ENCODE assay signal across 28 mouse cellular contexts in genomic region chr12:70464016-70464415, GRCm38 (mm10). TPM values are rescaled to one million over a fixed set of nuclear protein-coding genes. Genes with fewer than 3 reads are reported as not detected.
DNase-seq lines count a peak whose midpoint lies in the region; ATAC-seq lines count a peak whose summit lies in the region.
"Had no signal": no experiment of that assay in that cellular context is flagged by ENCODE, and none has a peak within 500 bp of the region (broad histone marks: within the 10 kb centered on the region; RNA-seq: fewer than 3 reads in every experiment).

No protein-coding gene starts in this region.

- ATAC-seq in midbrain, embryonic 11.5 days (ENCODE audit: low FRiP score) = no peak
- ATAC-seq in midbrain, embryonic 16.5 days = no peak
- ATAC-seq in heart, embryonic 15.5 days (replicated peaks; ENCODE audit: insufficient number of reproducible peaks, insufficient read depth, low FRiP score, low read depth) = peak; percentile 35; the same call in 1 of the 2 replicates
- ATAC-seq: forebrain, postnatal 0 days; intestine, embryonic 16.5 days had no signal

- no peak overlapping the region for H3K9ac ChIP-seq in midbrain, embryonic 11.5 days (ENCODE audit: low read length)
- no peak overlapping the region for H3K9ac ChIP-seq in midbrain, embryonic 16.5 days (ENCODE audit: low read depth, low read length)
- no peak overlapping the region for H3K9ac ChIP-seq in heart, embryonic 15.5 days
- H3K9ac ChIP-seq: embryonic facial prominence, embryonic 15.5 days; forebrain, embryonic 12.5 days; forebrain, postnatal 0 days; hindbrain, embryonic 13.5 days; liver, embryonic 14.5 days; neural tube, embryonic 13.5 days had no signal

- no peak overlapping the region for H3K4me3 ChIP-seq in midbrain, embryonic 11.5 days (ENCODE audit: low read depth, low read length)
- no peak overlapping the region for H3K4me3 ChIP-seq in midbrain, embryonic 16.5 days (ENCODE audit: low read depth, low read length)
- no peak overlapping the region for H3K4me3 ChIP-seq in heart, embryonic 15.5 days
- H3K4me3 ChIP-seq: embryonic facial prominence, embryonic 10.5 days; embryonic facial prominence, embryonic 15.5 days; forebrain, embryonic 12.5 days; hindbrain, embryonic 13.5 days; midbrain, embryonic 10.5 days; neural tube, embryonic 13.5 days had no signal

- no peaks in the 10 kb centered on the region for H3K9me3 ChIP-seq in midbrain, embryonic 11.5 days (ENCODE audit: control insufficient read depth, low read length)
- H3K9me3 ChIP-seq in midbrain, embryonic 16.5 days (replicated peaks; ENCODE audit: control insufficient read depth, low read length, poor library complexity, severe bottlenecking) = no peaks in the 10 kb centered on the region
- no peaks in the 10 kb centered on the region for H3K9me3 ChIP-seq in heart, embryonic 15.5 days (replicated peaks)
- H3K9me3 ChIP-seq: embryonic facial prominence, embryonic 15.5 days; forebrain, embryonic 12.5 days; hindbrain, embryonic 13.5 days; midbrain, embryonic 10.5 days; neural tube, embryonic 13.5 days had no signal

- H3K4me1 ChIP-seq in midbrain, embryonic 11.5 days (ENCODE audit: control insufficient read depth, insufficient read depth, low read length) = no peaks in the 10 kb centered on the region
- H3K4me1 ChIP-seq in midbrain, embryonic 16.5 days (ENCODE audit: control insufficient read depth, insufficient read depth, low read length) = no peaks in the 10 kb centered on the region
- H3K4me1 ChIP-seq in heart, embryonic 15.5 days (replicated peaks) = peaks cover 2% of the 10 kb centered on the region
- H3K4me1 ChIP-seq: embryonic facial prominence, embryonic 10.5 days; embryonic facial prominence, embryonic 15.5 days; forebrain, embryonic 12.5 days; hindbrain, embryonic 13.5 days; midbrain, embryonic 10.5 days; neural tube, embryonic 13.5 days had no signal

- no peaks in the 10 kb centered on the region for H3K27me3 ChIP-seq in midbrain, embryonic 11.5 days (ENCODE audit: control insufficient read depth, insufficient read depth, low read length)
- no peaks in the 10 kb centered on the region for H3K27me3 ChIP-seq in midbrain, embryonic 16.5 days (ENCODE audit: control insufficient read depth, insufficient read depth, low read depth, low read length)
- no peaks in the 10 kb centered on the region for H3K27me3 ChIP-seq in heart, embryonic 15.5 days
- H3K27me3 ChIP-seq: embryonic facial prominence, embryonic 15.5 days; forebrain, embryonic 12.5 days; hindbrain, embryonic 13.5 days; neural tube, embryonic 13.5 days had no signal

- 91% methylated on average over 4 of the region's 4 CpGs for WGBS in midbrain, embryonic 11.5 days
- WGBS in midbrain, embryonic 16.5 days = 90% methylated on average over 4 of the region's 4 CpGs
- WGBS in heart, embryonic 15.5 days = 34% methylated on average over 4 of the region's 4 CpGs

- H3K27ac ChIP-seq in midbrain, embryonic 11.5 days (ENCODE audit: low read depth, low read length) = no peak overlapping the region
- no peak overlapping the region for H3K27ac ChIP-seq in midbrain, embryonic 16.5 days (ENCODE audit: low read length)
- H3K27ac ChIP-seq in heart, embryonic 15.5 days = peak overlapping the region; percentile 79
- H3K27ac ChIP-seq: embryonic facial prominence, embryonic 10.5 days; embryonic facial prominence, embryonic 15.5 days; forebrain, embryonic 12.5 days; hindbrain, embryonic 13.5 days; liver, embryonic 14.5 days; midbrain, embryonic 10.5 days; neural tube, embryonic 13.5 days had no signal

- peaks cover 12% of the 10 kb centered on the region; the same call in 1 of the 2 replicates for H3K36me3 ChIP-seq in midbrain, embryonic 11.5 days (ENCODE audit: control insufficient read depth, insufficient read depth, low read length)
- peaks cover 30% of the 10 kb centered on the region for H3K36me3 ChIP-seq in midbrain, embryonic 16.5 days (ENCODE audit: control insufficient read depth, insufficient read depth, low read length)
- peaks cover 63% of the 10 kb centered on the region for H3K36me3 ChIP-seq in heart, embryonic 15.5 days

- peak; percentile 53 for DNase-seq in midbrain, embryonic 11.5 days (ENCODE audit: low spot score, missing footprints)
- peak; percentile 6 for DNase-seq in heart, postnatal 25 days (ENCODE audit: low spot score)
- no peak for DNase-seq in cerebellum, postnatal 4 days (ENCODE audit: low spot score in 2 of 2)
- DNase-seq in cerebellum, adult 8-10 months = no peak
- DNase-seq: adrenal gland, postnatal 25 days; B cell, adult 2 months; cerebellum, adult 11-12 months; cerebellum, postnatal 14 days; forebrain, postnatal 0 days; gastrocnemius, postnatal 10 days; kidney, adult 8-10 months; kidney, postnatal 10 days; layer of hippocampus, adult 9-11 months; liver; lung, adult 2 months; lung, postnatal 14 days; retina, postnatal 1 day; right cerebral cortex, postnatal 14 days had no signal

- intact Hi-C loops in heart, postnatal 25 days (cut with DNase I) = no loop called here

- no peak overlapping the region for H3K4me2 ChIP-seq in midbrain, embryonic 11.5 days
- no peak overlapping the region for H3K4me2 ChIP-seq in midbrain, embryonic 16.5 days (ENCODE audit: low read length)
- H3K4me2 ChIP-seq in heart, embryonic 15.5 days = no peak overlapping the region
- H3K4me2 ChIP-seq: embryonic facial prominence, embryonic 15.5 days; forebrain, embryonic 12.5 days; hindbrain, embryonic 13.5 days; neural tube, embryonic 13.5 days had no signal

RNA-seq across cellular contexts. Expression of gene Tmx1, which starts 11.1 kb away (rescaled TPM):
- 135 and 150 TPM in 2 replicates for polyA plus RNA-seq in midbrain, embryonic 11.5 days (2014; fragmentation: Nextera tagmentation; extraction: Ambion mirVana)
- 148 and 154 TPM in 2 replicates for polyA plus RNA-seq in midbrain, embryonic 16.5 days (2015; fragmentation: Nextera tagmentation; extraction: Ambion mirVana)
- 71.4 and 74.4 TPM in 2 replicates for polyA plus RNA-seq in heart, embryonic 15.5 days (2015; fragmentation: Nextera tagmentation; extraction: Ambion mirVana)
- total RNA-seq in heart, postnatal 25 days (2021) = 10 to 100 TPM; 42.3 to 48.2 TPM

Comparison
In these comparisons a context has a peak if more than half of its experiments do, and no peak if none do; other contexts are left out.
1. DNase-seq: peak in midbrain, embryonic 11.5 days (single experiment) and heart, postnatal 25 days (single experiment); none in cerebellum, postnatal 4 days (0 of 2) and cerebellum, adult 8-10 months (single experiment).